Mouse (Mus musculus): ENCODE data around the gene Tspan14.

Gene Tspan14

DNA sequence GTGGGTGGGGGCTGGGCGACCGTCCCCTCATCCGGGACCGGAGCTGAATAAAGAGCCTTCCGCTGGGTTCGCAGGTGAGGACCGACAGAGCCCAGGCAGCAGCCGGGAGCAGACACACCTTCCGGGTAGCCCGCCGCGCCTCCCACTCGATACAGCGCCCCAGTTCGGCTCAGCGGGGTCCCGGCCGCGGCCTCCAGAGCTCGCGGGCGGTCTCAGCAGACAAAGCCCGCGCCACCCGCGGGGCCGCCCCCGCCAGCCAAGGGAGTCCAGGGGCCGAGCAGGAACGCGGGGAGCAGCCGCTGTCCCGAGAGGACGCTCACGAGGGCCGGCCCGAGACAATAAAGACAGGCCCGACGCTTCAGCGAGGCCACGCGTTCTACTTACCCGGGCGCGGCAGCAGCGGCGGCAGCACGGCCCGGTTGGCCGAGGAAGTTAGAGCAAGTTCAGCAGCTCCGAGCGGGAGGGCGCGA, at the start of gene Tspan14:
TSS of gene Tspan14 (minus strand) at position 416 of the 470 bp plus-strand sequence.
- DNase-seq (ENCODE audit: low read depth), result no peak

- no peak for DNase-seq (ENCODE audit: low read depth)
These were observed 48.2 kb upstream of the Tspan14 start for GRCm38 (mm10) chr14:41014701-41015240.

- peak; percentile 87 for DNase-seq (ENCODE audit: low read depth)
These were observed 47.3 kb upstream of the Tspan14 start, which contains the start of gene Fam213a for GRCm38 (mm10) chr14:41013630-41014613. Gene Fam213a (minus strand): TSS chr14:41013788.

DNA sequence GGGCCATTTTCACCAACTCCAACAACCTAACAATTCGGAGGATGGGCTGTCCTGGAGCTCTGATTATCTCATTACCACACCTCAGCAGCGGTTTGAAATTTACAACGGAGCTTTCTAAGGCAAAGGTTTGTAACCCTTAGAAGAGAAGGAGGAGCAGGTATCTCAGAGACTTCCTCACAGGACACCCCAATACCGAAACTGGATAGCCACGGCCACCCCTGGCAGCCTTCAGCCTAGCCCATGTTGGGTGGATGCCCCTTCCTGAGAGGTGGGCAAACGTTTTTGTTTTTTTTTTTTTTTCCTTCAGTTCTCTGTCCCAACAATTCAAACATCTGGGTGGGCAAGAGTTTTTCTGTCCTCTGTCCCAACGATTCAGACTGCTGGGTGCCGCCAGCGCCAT, 46.5 kb upstream of the Tspan14 start:
- DNase-seq (ENCODE audit: low read depth), result no peak

- no peak for DNase-seq (ENCODE audit: low read depth)
These were observed 45.3 kb upstream of the Tspan14 start for GRCm38 (mm10) chr14:41011916-41012315.

GRCm38 (mm10) chr14:41008138-41008537, 41.5 kb upstream of the Tspan14 start:
- peak; percentile 81 for DNase-seq (ENCODE audit: low read depth)

GRCm38 (mm10) chr14:41007641-41008040, 41.0 kb upstream of the Tspan14 start:
- no peak for DNase-seq (ENCODE audit: low read depth)

GRCm38 (mm10) chr14:41006899-41007298, 40.3 kb upstream of the Tspan14 start:
- no peak for DNase-seq (ENCODE audit: low read depth)

DNA sequence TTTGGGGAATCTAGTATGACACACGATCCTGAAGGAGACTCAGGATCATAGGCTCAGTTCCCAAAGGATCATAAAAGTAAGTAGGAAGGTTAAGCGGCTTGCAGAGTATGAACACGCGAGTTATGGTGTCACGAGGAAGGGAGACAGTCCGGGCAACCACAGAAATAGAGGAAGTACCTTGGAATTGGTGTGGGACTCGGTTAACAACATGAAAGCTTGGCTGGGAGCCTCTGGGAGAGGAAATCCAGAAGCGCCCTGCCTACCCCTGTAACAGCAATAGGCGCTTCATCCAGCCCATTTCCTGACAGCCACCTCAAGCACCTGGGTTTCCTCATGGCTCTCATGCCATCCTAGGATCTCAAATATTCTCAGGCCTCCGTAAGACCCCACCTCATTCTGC, 39.7 kb upstream of the Tspan14 start:
- DNase-seq (ENCODE audit: low read depth), result no peak

GRCm38 (mm10) chr14:41005716-41006115, 39.1 kb upstream of the Tspan14 start:
- DNase-seq (ENCODE audit: low read depth), result no peak

DNA sequence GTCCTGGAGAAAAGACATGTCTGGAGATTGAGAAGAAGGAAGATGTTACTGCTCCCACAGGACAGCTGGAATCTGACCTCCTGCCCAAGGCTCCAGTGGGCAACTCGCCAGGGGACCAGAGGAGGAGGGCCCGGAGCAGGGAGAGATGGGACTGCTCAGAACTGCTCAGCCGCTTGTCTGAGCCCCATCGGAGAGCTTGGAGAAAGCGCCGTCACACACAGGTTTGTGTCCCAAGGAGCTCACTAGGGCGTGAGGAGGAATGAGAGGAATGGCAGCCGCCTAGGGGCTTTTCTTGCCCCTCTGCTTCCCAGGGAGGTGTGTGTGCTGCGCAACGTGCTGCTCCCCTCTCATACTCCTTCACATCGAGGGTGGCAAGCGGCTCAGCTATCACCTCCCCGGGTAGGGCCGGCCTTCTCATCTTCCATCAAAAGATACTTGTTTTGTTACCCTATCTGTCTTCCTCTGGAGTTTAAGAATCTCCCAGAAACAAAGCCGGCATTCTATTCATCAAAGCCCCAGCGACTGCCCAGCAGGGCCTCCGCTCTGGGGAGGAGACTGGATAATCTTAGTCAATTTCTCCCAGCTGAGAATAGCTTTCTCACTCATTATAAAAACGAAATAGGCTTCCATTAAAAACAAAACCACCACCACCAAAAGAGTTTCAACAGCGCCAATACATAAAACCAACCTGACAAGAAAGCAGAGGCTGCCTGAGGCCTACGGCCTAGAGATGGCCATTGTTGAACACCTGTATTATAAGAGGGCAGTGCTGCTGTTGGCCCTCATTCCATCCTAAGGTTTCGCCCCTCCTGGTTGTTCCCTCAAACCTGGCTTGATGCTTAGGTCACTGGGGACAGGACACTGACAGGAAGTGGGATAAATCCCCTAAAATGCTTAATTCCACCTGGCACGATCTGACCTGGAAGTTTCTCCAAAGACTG, 37.9 kb upstream of the Tspan14 start:
- no peak for DNase-seq (ENCODE audit: low read depth)

DNA sequence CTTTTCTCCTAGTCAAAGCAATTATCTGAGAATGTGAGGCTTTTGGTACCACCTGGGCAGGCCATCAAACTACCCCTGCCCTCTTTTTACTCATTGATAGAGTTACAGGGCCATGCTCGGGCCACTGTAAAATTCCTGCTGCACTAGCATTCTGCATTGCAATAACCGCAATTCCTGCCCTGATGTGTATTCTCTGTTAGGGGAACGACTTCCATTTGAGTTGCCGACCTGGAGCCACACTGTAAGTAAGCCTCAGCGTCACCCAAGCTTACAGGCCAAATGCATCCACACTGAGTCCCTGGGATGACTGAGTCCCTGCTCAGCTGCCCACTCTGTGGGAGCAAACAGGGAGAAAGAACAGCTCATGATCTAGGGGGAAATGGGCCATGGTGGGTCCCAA, 35.0 kb upstream of the Tspan14 start:
- no peak for DNase-seq (ENCODE audit: low read depth)

DNA sequence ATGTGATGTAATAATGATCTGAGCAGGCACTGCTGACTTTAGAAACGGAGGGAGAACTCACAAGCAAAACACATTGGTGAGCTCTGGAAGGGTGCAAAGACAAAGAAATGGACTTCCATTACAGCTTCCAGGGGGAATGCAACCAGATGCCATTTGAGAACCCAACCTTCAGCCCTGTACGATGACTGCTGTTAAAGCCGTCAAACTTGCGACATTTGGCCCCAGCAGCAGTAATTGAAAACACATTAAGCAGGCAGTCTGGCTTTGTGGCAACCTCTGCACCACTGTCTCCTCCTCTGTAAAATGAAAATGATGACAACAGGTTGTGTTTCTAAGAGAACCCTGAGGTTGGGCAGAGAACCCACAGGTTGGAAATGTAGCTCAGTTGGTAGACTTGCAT, 34.2 kb upstream of the Tspan14 start:
- peak; percentile 39 for DNase-seq (ENCODE audit: low read depth)

DNA sequence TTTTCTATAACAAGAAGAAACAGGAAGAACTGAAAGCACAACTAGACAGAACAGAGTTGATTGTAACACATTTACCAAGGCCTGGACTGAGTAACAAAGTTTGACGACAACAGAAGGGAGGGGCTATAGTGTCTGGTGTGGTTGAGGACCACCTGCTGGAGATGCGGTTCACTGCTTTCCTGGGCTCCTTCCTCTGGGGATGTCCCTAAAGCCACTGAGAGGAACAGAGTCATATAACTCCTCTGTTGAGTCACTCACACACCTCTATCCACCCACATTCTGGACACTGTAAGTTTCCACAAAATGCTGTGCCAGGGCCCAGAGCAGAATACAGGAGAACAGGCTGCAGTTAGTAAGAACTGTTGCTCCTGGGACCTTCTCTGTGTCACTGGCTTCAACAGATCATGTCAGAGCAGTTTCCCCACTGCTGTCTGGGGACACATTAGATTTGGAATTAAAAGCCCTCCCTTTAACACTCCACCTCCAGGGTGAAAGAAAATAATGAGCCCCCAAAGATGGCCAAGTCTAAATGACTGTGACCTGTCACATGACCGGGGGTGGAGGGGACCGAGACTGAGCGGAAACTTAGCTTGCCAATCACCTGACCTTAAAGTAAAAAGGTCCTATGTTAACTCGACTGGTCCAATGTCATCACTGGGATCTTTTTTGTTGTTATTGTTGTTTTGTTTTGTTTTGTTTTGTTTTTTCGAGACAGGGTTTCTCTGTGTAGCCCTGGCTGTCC, 33.5 kb upstream of the Tspan14 start:
- DNase-seq (ENCODE audit: low read depth), result no peak

- no peak for DNase-seq (ENCODE audit: low read depth)
These were observed 29.6 kb upstream of the Tspan14 start for GRCm38 (mm10) chr14:40996171-40996570.

DNA sequence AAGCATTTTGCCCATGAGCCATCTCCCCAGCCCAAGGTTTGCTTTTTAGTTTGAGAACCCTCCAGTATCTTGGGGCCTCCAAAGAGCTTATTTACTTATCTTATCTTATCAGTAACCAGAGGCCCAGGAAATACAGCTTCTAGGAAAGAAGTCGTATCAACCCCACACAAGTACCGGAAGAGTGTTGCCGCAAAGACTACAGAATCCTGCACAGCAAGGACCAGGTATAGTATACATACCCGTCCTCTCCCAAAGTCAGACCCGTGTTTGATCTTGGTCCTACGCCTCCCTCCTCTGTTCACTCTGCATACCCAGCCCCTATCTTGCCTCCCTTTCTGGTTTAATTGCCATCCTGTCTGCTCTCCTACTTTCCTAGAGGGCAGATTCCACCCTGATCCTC, 25.9 kb upstream of the Tspan14 start:
- no peak for DNase-seq (ENCODE audit: low read depth)

DNA sequence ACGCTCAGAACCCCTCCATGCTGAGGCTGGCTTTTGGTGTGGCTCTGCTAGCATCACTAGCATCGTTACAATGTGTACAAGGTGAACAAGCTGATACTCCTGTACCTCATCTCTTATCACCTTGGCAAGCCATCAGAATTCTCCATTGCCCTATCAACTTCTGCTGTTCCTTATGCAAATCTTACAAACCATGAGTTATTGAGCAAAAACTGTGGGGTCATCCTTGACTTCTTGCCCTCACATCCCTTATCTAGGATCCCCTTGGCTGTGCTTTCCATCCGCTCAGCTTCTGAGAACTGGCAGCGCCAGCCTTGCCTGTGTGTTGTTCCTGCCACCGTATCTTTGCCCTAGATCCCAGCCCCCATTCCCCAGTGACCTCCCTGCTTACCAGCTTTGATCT, 22.2 kb upstream of the Tspan14 start:
- no peak for DNase-seq (ENCODE audit: low read depth)

DNA sequence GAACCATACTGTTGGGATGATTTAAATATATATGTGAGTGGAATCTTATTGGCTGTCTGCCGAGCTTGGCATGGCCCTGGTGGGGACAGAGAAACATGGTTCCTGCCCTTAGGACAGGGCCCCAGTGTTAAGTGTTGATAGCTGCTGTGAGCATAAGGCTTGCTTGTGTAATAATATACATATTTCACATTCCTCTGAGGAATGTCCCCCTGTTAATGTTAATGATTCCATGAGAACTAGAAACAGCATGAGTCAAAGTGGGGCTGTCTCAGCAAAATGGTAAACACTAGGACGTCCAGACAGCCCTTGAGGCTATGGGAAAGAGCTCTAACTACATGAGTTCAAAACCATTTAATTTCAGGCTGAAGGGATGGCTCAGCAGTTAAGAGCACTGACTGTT, 20.6 kb upstream of the Tspan14 start:
- no peak for DNase-seq (ENCODE audit: low read depth)

- no peak for DNase-seq (ENCODE audit: low read depth)
These were observed 19.0 kb upstream of the Tspan14 start for GRCm38 (mm10) chr14:40985635-40986034.

DNA sequence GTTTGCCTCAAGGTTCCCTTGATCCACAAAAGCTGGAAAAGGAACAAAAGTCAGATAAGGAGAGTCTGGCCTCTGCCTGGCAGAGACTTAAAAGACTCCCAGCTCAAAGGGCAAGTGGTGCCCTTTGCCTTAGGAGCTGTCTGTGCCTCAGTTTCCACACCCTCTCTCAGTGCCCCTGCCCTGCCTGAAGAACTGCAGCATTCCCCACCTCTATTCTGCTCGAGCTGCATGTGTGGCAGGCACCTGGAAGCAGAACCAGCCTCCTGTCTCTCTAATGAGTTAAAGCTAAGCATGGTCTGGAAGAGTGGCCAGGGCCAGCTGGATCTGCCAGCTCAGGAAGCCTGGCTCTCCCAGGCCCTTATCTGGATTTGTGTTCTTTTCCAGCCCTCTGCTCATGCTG, 13.1 kb upstream of the Tspan14 start:
- no peak for DNase-seq (ENCODE audit: low read depth)

DNA sequence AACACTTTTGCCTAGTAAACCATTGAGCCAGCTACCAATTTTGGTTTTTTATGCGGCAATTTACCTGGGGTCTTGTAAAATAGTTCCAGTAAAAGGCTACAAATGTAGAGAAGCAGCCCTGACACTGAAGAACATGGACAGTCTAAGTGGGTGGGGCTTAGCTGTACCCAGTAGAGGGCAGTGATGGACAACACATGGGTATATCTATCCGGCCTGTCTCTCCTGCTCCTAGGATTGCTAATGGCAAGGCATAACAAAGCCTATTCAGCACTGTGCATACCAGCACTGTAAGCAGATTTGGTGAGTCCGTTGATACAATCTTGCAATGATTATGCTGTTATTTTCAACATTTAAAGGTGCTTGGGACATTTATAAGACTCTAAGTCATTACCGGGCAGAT, 12.4 kb upstream of the Tspan14 start:
- DNase-seq (ENCODE audit: low read depth), result peak; percentile 80

All from NIH3T3 (cell line).